Mouse (Mus musculus): ENCODE measurements around the gene Rpl36al. TPM values are rescaled to one million over a fixed set of nuclear protein-coding genes. Genes with fewer than 3 reads are reported as not detected.
A peak's percentile ranks its signal among the peaks of the same experiment; 100 is the strongest.
"Not testable (repeated sequence)": the region's sequence is repeated elsewhere in the genome, so short reads cannot be mapped to it uniquely, and the experiment has no call there.

Rpl36al gene
- polyA plus RNA-seq, 1 experiment from 2014 or later, result 567 TPM

DNA sequence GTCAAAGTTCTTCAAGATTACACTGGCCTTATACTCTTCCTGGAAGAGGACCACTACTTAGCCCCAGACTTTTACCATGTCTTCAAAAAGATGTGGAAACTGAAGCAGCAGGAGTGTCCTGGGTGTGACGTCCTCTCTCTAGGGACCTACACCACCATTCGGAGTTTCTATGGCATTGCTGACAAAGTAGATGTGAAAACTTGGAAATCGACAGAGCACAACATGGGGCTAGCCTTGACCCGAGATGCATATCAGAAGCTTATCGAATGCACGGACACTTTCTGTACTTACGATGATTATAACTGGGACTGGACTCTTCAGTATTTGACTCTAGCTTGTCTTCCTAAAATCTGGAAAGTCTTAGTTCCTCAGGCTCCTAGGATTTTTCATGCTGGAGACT, 1.5 kb upstream of the Rpl36al start:
- 82% methylated on average over 7 of the region's 7 CpGs for WGBS
- H3K36me3 ChIP-seq (replicated peaks), result peaks cover 55% of the 10 kb centered on the region

DNA sequence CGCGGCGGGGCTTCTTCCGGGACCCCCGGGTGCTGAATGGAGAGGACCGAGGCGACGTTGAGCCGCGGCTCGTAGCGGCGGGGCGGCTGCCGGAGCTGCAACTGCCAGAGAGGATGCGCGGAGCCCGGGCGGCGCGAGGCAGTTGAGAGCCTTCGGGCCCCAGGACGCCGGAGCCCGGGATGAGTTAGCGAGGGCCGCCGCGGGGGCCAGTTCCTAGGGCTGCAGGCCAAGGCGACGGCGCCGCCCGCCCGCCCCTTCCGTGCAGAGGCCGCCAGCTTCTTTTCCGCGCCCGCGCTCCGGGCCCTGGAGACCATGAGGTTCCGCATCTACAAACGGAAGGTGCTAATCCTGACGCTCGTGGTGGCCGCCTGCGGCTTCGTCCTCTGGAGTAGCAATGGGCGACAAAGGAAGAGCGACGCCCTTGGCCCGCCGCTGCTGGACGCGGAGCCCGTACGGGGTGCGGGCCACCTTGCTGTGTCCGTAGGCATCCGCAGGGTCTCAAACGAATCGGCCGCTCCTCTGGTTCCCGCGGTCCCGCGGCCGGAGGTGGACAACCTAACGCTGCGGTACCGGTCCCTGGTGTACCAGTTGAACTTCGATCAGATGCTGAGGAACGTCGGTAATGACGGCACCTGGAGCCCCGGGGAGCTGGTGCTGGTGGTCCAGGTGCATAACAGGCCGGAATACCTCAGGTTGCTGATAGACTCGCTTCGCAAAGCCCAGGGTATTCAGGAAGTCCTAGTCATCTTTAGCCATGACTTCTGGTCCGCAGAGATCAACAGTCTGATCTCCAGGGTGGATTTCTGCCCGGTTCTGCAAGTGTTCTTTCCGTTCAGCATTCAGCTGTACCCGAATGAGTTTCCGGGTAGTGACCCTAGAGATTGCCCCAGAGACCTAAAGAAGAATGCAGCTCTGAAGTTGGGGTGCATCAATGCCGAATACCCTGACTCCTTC, 736 bp upstream of the Rpl36al start:
- Histone ChIP-seq H3K36me3 (replicated peaks) (peaks cover 50% of the 10 kb centered on the region), H3K27ac (peak overlapping the region; percentile 95), H3K9me3 (no peaks in the 10 kb centered on the region), H3K27me3 (ENCODE audit: poor library complexity, severe bottlenecking) (no peaks in the 10 kb centered on the region), H3K4me1 (peaks cover 38% of the 10 kb centered on the region), H3K4me3 (peak overlapping the region; percentile 89)
- peak; percentile 61 for DNase-seq (ENCODE audit: extremely low spot score, low spot score)
- WGBS, result 3% methylated on average over 82 of the region's 86 CpGs

More for the DNA sequence above, 1.5 kb upstream of the Rpl36al start:
- Histone ChIP-seq H3K4me3 (peak overlapping the region; percentile 89), H3K4me1 (peaks cover 38% of the 10 kb centered on the region), H3K9me3 (no peaks in the 10 kb centered on the region), H3K27ac (peak overlapping the region; percentile 95; the same call in 1 of the 2 replicates), H3K27me3 (ENCODE audit: poor library complexity, severe bottlenecking) (no peaks in the 10 kb centered on the region)
- no peak for DNase-seq (ENCODE audit: extremely low spot score, low spot score)

DNA sequence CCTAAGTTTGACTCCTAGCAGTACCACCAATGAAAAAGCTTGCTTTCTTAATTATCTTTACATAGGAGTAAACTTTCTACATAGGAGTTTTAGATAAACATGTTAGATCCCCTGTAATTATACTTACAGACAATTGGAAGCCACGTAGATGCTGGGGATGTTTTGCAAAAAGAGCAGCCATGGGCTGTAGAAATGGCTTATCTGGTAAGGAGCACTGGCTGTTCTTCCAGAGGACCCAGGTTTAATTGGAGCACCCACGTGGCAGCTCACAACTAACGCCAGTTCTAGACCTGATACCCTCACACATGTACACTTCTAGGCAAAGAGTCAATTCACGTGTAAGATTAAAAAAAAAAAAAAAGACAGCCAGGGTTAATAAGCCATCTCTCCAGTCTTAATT, 2.1 kb downstream of the Rpl36al start:
- 91% methylated on average over 4 of the region's 4 CpGs for WGBS
- DNase-seq (ENCODE audit: extremely low spot score, low spot score), result no peak
- Histone ChIP-seq H3K27me3 (ENCODE audit: poor library complexity, severe bottlenecking) (no peaks in the 10 kb centered on the region), H3K36me3 (replicated peaks) (peaks cover 53% of the 10 kb centered on the region), H3K27ac (no peak overlapping the region), H3K4me1 (peaks cover 31% of the 10 kb centered on the region), H3K4me3 (no peak overlapping the region), H3K9me3 (no peaks in the 10 kb centered on the region)

DNA sequence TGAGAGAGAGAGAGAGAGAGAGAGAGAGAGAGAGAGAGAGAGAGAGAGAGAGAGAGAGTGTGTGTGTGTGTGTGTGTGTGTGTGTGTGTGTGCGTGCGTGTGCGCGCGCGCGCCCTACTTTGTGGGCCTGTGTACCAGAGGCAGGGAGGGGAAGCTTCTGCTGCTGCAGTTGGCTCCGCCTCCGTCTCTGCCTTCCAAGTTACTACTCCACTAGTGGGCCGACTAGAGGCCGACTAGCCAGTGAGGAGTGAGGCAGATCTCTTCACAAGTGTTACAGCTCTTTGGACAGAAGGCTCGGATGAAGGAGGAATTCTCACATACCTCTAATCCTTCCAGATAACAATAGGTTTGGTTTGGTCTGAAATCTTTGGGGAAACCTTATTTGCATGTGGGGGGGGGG, 4.5 kb downstream of the Rpl36al start:
- H3K4me3 ChIP-seq, result no peak overlapping the region
- 78% methylated on average over 12 of the region's 12 CpGs for WGBS
- H3K9me3 ChIP-seq, result no peaks in the 10 kb centered on the region
- H3K27ac ChIP-seq, result no peak overlapping the region
- H3K27me3 ChIP-seq (ENCODE audit: poor library complexity, severe bottlenecking), result no peaks in the 10 kb centered on the region
- peaks cover 74% of the 10 kb centered on the region for H3K36me3 ChIP-seq (replicated peaks)
- no peak for DNase-seq (ENCODE audit: extremely low spot score, low spot score)
- peaks cover 10% of the 10 kb centered on the region for H3K4me1 ChIP-seq

DNA sequence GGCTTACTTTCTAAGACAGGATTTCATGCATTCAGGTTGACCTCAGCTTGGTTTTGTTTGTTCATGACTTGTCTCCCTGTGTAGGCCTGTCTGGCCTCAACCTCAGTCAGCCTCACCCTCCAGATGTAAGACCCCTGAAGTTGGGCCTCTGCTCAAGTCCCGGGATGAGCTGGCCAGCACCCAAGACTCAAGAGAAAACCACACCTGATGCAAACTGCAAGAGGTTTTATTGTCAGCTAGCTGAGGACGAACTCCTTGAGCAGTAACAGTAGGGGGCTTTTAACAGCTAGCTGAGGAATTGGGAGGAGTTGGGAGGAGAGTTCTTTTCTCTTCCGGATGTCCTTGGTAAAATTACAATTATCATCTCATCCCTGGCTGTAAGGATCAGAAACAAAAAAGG, 6.4 kb downstream of the Rpl36al start:
- peaks cover 91% of the 10 kb centered on the region for H3K36me3 ChIP-seq (replicated peaks)
- WGBS, result 87% methylated on average over 3 of the region's 3 CpGs

DNA sequence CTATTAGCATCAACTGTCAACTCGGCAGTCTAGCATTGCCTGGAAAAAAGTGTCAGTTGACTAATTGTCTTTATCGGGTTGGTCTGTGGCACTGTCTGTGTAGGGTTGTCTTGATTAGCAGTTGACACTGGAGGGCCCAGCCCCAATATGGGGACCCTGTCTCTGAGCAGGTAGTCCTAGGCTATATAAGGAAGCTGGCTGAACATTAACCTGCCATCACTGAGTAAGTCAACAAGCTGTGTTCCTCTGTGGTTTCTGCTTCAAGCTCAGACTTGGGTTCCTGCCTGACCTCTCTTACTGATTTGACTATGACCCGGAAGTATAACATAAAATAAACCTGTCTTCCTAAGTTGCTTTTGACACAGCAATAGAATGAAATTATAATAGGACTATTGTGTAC, 7.9 kb downstream of the Rpl36al start:
- Histone ChIP-seq H3K27ac (no peak overlapping the region), H3K4me3 (no peak overlapping the region), H3K27me3 (ENCODE audit: poor library complexity, severe bottlenecking) (no peaks in the 10 kb centered on the region), H3K36me3 (replicated peaks) (peaks cover 83% of the 10 kb centered on the region), H3K4me1 (0 out of 2 replicates have a peak, but pooled peaks cover 3% of the 10 kb centered on the region), H3K9me3 (no peaks in the 10 kb centered on the region)
- 94% methylated on average over 3 of the region's 3 CpGs for WGBS
- no peak for DNase-seq (ENCODE audit: extremely low spot score, low spot score)

More for the DNA sequence above, 6.4 kb downstream of the Rpl36al start:
- DNase-seq (ENCODE audit: extremely low spot score, low spot score), result no peak
- no peak overlapping the region for H3K4me3 ChIP-seq
- H3K27ac ChIP-seq, result no peak overlapping the region
- peaks cover 2% of the 10 kb centered on the region; the same call in 1 of the 2 replicates for H3K4me1 ChIP-seq
- no peaks in the 10 kb centered on the region for H3K27me3 ChIP-seq (ENCODE audit: poor library complexity, severe bottlenecking)
- no peaks in the 10 kb centered on the region for H3K9me3 ChIP-seq

DNA sequence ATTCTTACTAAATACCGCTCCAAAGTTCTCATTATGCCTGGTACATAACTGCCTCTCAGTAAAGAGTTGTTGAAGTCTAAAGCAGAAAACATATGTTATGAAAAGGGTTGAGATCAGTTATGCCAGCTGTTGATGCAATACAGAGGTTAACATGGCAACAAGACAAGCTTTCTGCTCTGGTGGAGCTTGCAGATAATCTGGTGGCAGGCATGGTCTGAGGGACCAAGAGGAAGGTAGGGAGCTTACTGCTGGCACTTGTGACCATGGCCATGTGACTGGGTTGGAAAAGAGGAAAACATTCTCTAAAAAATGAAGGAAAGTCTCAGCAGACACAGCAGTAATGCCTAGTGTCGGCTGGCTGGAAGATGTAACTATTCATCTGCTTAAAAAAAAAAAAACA, 12.6 kb downstream of the Rpl36al start:
- H3K27me3 ChIP-seq (ENCODE audit: poor library complexity, severe bottlenecking), result no peaks in the 10 kb centered on the region
- 99% methylated on average over 2 of the region's 2 CpGs for WGBS
- H3K36me3 ChIP-seq (replicated peaks), result peaks cover 45% of the 10 kb centered on the region
- H3K4me1 ChIP-seq, result peaks cover 26% of the 10 kb centered on the region
- H3K9me3 ChIP-seq, result no peaks in the 10 kb centered on the region
- no peak overlapping the region for H3K4me3 ChIP-seq
- H3K27ac ChIP-seq, result no peak overlapping the region
- DNase-seq (ENCODE audit: extremely low spot score, low spot score), result no peak

DNA sequence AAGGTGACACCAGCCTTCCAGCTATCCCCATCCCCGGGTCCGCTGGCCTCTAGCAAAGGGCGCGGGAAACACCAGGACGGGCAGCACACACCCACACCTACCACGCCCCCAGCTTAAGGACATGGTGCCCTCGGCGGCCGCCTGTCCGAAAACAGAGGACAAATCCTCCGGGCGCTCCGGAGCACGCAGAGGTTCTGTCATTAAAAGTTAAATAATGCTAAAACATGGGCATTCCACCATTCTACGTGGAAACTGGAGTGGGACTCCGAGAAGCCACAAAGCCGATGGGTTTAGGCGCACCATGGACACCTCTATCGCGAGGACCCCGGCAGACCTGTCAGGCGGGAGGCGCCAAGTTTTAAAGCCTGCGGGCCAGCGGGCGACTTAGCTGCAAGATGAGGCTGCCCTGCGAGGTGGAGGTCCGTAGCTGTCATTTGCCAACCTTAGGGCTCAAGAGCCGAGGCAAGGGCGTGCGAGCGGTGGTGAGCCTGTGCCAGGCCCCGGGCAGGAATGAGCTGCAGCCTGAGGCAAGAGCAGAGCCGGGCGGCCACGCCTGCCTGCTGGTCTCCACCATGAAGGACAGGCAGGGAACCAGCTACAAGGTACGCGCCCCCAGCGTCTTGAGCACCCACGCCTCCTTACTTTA, 15.3 kb downstream of the Rpl36al start, which contains the start of gene Lrr1:
TSS of gene Lrr1 (plus strand) at position 354 of the 646 bp plus-strand sequence.
- H3K36me3 ChIP-seq (replicated peaks), result peaks cover 18% of the 10 kb centered on the region
- no peaks in the 10 kb centered on the region for H3K27me3 ChIP-seq (ENCODE audit: poor library complexity, severe bottlenecking)
- peak within 1 kb of the TSS; percentile 99 for H3K27ac ChIP-seq
- WGBS, result under 1% methylated on average over 40 of the region's 40 CpGs
- H3K9me3 ChIP-seq, result no peaks in the 10 kb centered on the region
- DNase-seq (ENCODE audit: extremely low spot score, low spot score), result peak; percentile 88
- peak within 1 kb of the TSS; percentile 94 for H3K4me3 ChIP-seq
- H3K4me1 ChIP-seq, result peaks cover 26% of the 10 kb centered on the region

DNA sequence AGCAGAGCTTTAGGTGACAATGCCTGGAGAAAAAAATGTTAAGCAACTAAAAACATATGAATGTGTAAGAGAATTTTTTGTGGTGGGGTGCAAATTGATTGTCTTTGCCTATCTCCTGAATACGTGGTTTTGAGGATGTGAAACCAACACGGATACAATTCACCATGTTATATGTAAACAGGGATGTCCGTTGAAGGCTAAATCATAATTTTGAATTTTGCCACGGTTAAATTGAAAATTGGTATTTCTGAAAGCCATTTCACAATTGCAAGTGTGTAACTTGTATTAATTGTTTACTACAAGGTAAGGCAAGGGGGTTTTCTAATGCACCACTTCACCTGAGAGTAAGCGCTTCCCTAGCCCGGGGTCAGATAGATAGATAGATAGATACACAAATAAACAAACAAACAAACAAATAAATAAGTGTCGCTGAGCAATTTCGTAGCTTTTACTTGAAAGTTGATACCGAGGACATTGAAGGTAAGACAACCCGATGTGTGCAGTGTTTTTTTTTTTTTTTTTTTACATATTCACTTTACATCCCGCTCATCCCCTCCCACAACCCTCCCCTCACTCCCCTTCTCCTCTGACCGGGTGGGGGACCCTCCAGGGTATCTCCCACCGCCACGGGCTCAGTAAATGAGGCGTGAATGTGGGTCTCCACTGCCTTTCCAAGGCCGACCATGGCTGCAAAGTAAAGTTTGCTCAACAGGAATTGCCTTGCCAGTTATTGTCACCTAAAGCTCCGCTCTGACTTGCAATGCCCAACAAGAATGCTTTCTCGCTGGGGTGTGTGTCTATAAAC, 16.0 kb downstream of the Rpl36al start:
- no peak for DNase-seq (ENCODE audit: extremely low spot score, low spot score)
- Histone ChIP-seq H3K36me3 (replicated peaks) (peaks cover 11% of the 10 kb centered on the region), H3K27ac (peak overlapping the region; percentile 99)

DNA sequence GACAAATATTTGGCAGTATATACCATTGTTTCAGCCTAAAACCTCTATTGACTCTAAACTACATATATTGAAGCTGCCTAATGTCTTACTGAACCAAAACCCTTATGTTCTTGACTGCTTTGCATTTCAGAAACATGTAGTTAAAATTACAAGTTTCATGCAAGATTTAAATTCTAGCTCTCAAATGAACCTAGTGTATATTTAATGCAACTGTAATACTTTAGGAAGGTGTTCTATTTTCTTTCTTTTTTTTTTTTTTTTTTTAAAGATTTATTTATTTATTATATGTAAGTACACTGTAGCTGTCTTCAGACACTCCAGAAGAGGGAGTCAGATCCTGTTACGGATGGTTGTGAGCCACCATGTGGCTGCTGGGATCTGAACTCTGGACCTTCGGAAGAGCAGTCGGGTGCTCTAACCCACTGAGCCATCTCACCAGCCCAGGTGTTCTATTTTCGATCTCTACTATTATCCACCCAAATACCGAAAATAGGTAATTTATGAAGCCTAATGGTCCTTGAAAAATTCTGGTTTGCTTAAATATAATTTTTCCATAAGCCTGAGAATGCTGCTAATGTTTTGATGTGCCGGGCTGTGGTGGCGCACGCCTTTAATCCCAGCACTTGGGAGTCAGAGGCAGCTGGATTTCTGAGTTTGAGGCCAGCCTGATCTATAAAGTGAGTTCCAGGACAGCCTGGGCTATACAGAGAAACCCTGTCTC, 16.9 kb downstream of the Rpl36al start:
- DNase-seq (ENCODE audit: extremely low spot score, low spot score); H3K9me3 ChIP-seq; H3K27me3 ChIP-seq (ENCODE audit: poor library complexity, severe bottlenecking); H3K36me3 ChIP-seq (replicated peaks); H3K4me3 ChIP-seq; H3K27ac ChIP-seq: not testable (repeated sequence)
- 70% methylated on average over 8 of the region's 8 CpGs for WGBS
- peaks cover 26% of the 10 kb centered on the region for H3K4me1 ChIP-seq

More for the DNA sequence above, 16.0 kb downstream of the Rpl36al start:
- Histone ChIP-seq H3K9me3 (no peaks in the 10 kb centered on the region), H3K4me1 (peaks cover 26% of the 10 kb centered on the region), H3K27me3 (ENCODE audit: poor library complexity, severe bottlenecking) (no peaks in the 10 kb centered on the region), H3K4me3 (peak overlapping the region; percentile 94)
- WGBS, result 9% methylated on average over 18 of the region's 18 CpGs

DNA sequence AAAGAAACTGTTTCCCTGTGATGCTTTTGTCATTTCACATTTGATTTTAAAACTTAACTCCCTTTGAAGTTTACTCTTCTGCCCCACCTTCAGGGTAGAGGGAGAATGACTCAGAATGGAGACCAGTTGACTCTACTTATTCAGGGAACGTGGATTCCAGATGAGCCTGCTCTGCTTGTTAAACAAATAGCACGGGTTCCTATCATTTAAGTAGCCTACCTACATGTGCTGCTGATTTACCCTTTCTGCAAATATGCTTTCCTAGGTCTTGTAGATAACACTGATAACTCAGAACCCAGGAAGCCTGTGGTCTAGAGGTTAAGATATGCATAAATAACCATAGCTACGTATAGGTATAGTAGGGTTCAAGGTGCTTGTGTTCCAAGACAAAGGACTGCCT, 19.0 kb downstream of the Rpl36al start:
- no peak overlapping the region for H3K27ac ChIP-seq
- no peak overlapping the region for H3K4me3 ChIP-seq
- H3K9me3 ChIP-seq, result no peaks in the 10 kb centered on the region
- H3K36me3 ChIP-seq (replicated peaks), result no peaks in the 10 kb centered on the region
- WGBS, result 66% methylated on average over 3 of the region's 3 CpGs
- DNase-seq (ENCODE audit: extremely low spot score, low spot score), result no peak
- H3K4me1 ChIP-seq, result peaks cover 19% of the 10 kb centered on the region
- no peaks in the 10 kb centered on the region for H3K27me3 ChIP-seq (ENCODE audit: poor library complexity, severe bottlenecking)

DNA sequence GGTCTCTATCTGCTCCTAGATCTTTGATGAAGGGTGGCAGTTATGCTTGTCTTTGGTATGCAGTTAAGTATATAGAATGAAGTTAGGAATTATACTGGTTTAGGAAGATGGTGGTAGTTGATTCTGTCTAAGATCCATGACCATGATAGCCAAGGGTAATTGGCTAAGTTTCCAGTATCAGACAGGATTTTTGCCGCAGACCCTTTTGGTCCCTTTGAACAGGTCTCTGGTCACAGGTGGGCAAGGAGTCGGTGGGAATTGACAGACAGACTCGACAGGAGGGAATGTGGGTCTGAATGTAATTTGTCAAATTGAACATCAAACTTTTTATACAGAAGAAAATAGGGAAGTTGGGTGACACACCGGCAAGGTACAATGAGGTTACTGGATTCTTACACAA, 20.3 kb downstream of the Rpl36al start:
- not testable (repeated sequence) for H3K27ac ChIP-seq; DNase-seq (ENCODE audit: extremely low spot score, low spot score); H3K4me3 ChIP-seq; H3K4me1 ChIP-seq; H3K36me3 ChIP-seq (replicated peaks); H3K27me3 ChIP-seq (ENCODE audit: poor library complexity, severe bottlenecking); H3K9me3 ChIP-seq
- WGBS, result 89% methylated on average over 4 of the region's 4 CpGs
